Mouse (Mus musculus): ENCODE data around the gene Pbx4.

Pbx4 gene

GRCm38 (mm10) chr8:69814881-69815280 is 17.4 kb upstream of the Pbx4 start:
- DNase-seq = no peak

GRCm38 (mm10) chr8:69815396-69815795 is 16.9 kb upstream of the Pbx4 start:
- peak; percentile 57 for DNase-seq

- peak; percentile 87 for DNase-seq
These were observed 11.8 kb upstream of the Pbx4 start for GRCm38 (mm10) chr8:69820466-69820865.

- DNase-seq = peak; percentile 55
These were observed 10.3 kb upstream of the Pbx4 start for GRCm38 (mm10) chr8:69821971-69822385.

GRCm38 (mm10) chr8:69822386-69823191 is 9.7 kb upstream of the Pbx4 start, which contains the start of gene Lpar2:
Gene Lpar2 (plus strand): TSS chr8:69822429.
- DNase-seq = peak; percentile 75

GRCm38 (mm10) chr8:69826371-69826770 is 5.9 kb upstream of the Pbx4 start:
- DNase-seq = peak; percentile 67

GRCm38 (mm10) chr8:69837057-69837682 is 4.9 kb downstream of the Pbx4 start:
- peak; percentile 61 for DNase-seq

GRCm38 (mm10) chr8:69847167-69848065 is 15.1 kb downstream of the Pbx4 start:
- DNase-seq = no peak

GRCm38 (mm10) chr8:69848951-69849350 is 16.7 kb downstream of the Pbx4 start:
- DNase-seq = no peak

GRCm38 (mm10) chr8:69849899-69850298 is 17.6 kb downstream of the Pbx4 start:
- DNase-seq = no peak

GRCm38 (mm10) chr8:69850926-69851506 is 18.7 kb downstream of the Pbx4 start:
- DNase-seq = no peak

GRCm38 (mm10) chr8:69853869-69854268 is 21.6 kb downstream of the Pbx4 start:
- no peak for DNase-seq

GRCm38 (mm10) chr8:69860807-69861206 is 28.5 kb downstream of the Pbx4 start:
- no peak for DNase-seq

- DNase-seq = no peak
These were observed 29.0 kb downstream of the Pbx4 start for GRCm38 (mm10) chr8:69861251-69861650.

GRCm38 (mm10) chr8:69863387-69864020 is 31.2 kb downstream of the Pbx4 start:
- DNase-seq = no peak

GRCm38 (mm10) chr8:69864180-69864579 is 31.9 kb downstream of the Pbx4 start:
- DNase-seq = no peak

GRCm38 (mm10) chr8:69867696-69868326 is 35.5 kb downstream of the Pbx4 start:
- peak; percentile 41 for DNase-seq

- no peak for DNase-seq
These were observed 37.9 kb downstream of the Pbx4 start for GRCm38 (mm10) chr8:69870003-69870765.

GRCm38 (mm10) chr8:69870907-69871306 is 38.6 kb downstream of the Pbx4 start:
- DNase-seq = no peak

- DNase-seq = no peak
These were observed 41.9 kb downstream of the Pbx4 start for GRCm38 (mm10) chr8:69874155-69874554.

- DNase-seq = no peak
These were observed 42.4 kb downstream of the Pbx4 start for GRCm38 (mm10) chr8:69874654-69875053.

Measured in kidney, adult 11 months (tissue).